Mouse (Mus musculus) MEL (cell line): ENCODE results near the gene Sgpl1. TPM values are rescaled to one million over a fixed set of nuclear protein-coding genes. Genes with fewer than 3 reads are reported as not detected.

Experiments used
- DNase-seq: peaks from one replicate; pipeline ENCODE4 v3.0.0; 2011; ENCODE audit warnings: low read depth, low spot score
- H3K27ac ChIP-seq: 2 replicates; pipeline ENCODE4 v1.5.1; 2012; ENCODE audit warnings: low read depth, mild to moderate bottlenecking, control low read depth, low read length, moderate library complexity; ENCODE audit not compliant: control insufficient read depth
- H3K27me3 ChIP-seq, 2 experiments: fragments of 150-350 bp in 1 of 2; sonication (generic) in 1 of 2; 2 replicates each; pipeline ENCODE4 v1.6.1; 2012; ENCODE audit warnings: low read length in 2 of 2, mild to moderate bottlenecking in 2 of 2, improper control_type of control experiment in 1 of 2, moderate library complexity in 1 of 2; ENCODE audit not compliant: insufficient read depth in 2 of 2, control insufficient read depth in 1 of 2
- H3K36me3 ChIP-seq, 2 experiments: 2 replicates each; pipeline ENCODE4 v1.6.1; 2012 to 2014; ENCODE audit warnings: low read length in 2 of 2, improper control_type of control experiment in 1 of 2, inconsistent platforms in 1 of 2, mild to moderate bottlenecking in 1 of 2; ENCODE audit not compliant: insufficient read depth in 2 of 2, control insufficient read depth in 1 of 2
- H3K4me1 ChIP-seq, 2 experiments: fragments of 150-350 bp in 1 of 2; sonication (generic) in 1 of 2; 2 replicates each; pipeline ENCODE4 v1.6.1; 2012; ENCODE audit warnings: low read length in 2 of 2, improper control_type of control experiment in 1 of 2, mild to moderate bottlenecking in 1 of 2; ENCODE audit not compliant: insufficient read depth in 2 of 2, control insufficient read depth in 1 of 2
- H3K4me3 ChIP-seq, 2 experiments: fragments of 150-350 bp in 1 of 2; sonication (generic) in 1 of 2; 2 replicates each; pipeline ENCODE4 v1.5.1; 2012; ENCODE audit warnings: low read depth in 2 of 2, low read length in 2 of 2, mild to moderate bottlenecking in 2 of 2, moderate library complexity in 2 of 2, control low read depth in 1 of 2, improper control_type of control experiment in 1 of 2; ENCODE audit not compliant: control insufficient read depth in 1 of 2, insufficient read depth in 1 of 2
- H3K79me2 ChIP-seq: 2 replicates; pipeline ENCODE4 v1.6.1; 2012; ENCODE audit warnings: mild to moderate bottlenecking, low read length, moderate library complexity; ENCODE audit not compliant: control insufficient read depth, poor library complexity, insufficient read depth
- H3K9ac ChIP-seq: 2 replicates; pipeline ENCODE4 v1.6.1; 2012; ENCODE audit warnings: low read depth, mild to moderate bottlenecking, control low read depth, low read length, moderate library complexity; ENCODE audit not compliant: control insufficient read depth, poor library complexity, severe bottlenecking
- H3K9me3 ChIP-seq: fragments of 150-350 bp; sonication (generic); replicated peaks from 2 replicates; pipeline ENCODE4 v1.6.1; 2012; ENCODE audit warnings: mild to moderate bottlenecking, low read length, improper control_type of control experiment, moderate library complexity; ENCODE audit not compliant: insufficient read depth
- CHD1 ChIP-seq: IDR thresholded peaks from 2 replicates; pipeline ENCODE4 v1.6.1; 2012; ENCODE audit warnings: low read depth, mild to moderate bottlenecking, inconsistent platforms, low read length, improper control_type of control experiment
- CHD2 ChIP-seq: IDR thresholded peaks from 2 replicates; pipeline ENCODE4 v1.6.1; 2011; ENCODE audit warnings: low read length, improper control_type of control experiment
- E2F4 ChIP-seq: IDR thresholded peaks from 2 replicates; pipeline ENCODE4 v1.6.1; 2011; ENCODE audit warnings: low read depth, low read length, improper control_type of control experiment, borderline replicate concordance
- ELF1 ChIP-seq: IDR thresholded peaks from 2 replicates; pipeline ENCODE4 v1.6.1; 2014; ENCODE audit warnings: low read depth, mild to moderate bottlenecking, inconsistent platforms, low read length, improper control_type of control experiment, moderate library complexity
- ETS1 ChIP-seq: IDR thresholded peaks from 2 replicates; pipeline ENCODE4 v1.6.1; 2012; ENCODE audit warnings: low read depth, mild to moderate bottlenecking, inconsistent platforms, low read length, improper control_type of control experiment, moderate library complexity
- GABPA ChIP-seq: IDR thresholded peaks from 2 replicates; pipeline ENCODE4 v1.6.1; 2012; ENCODE audit warnings: low read depth, mild to moderate bottlenecking, inconsistent platforms, low read length, improper control_type of control experiment, moderate library complexity
- GATA1 ChIP-seq: IDR thresholded peaks from 2 replicates; pipeline ENCODE4 v1.6.1; 2011; ENCODE audit warnings: low read depth, low read length, improper control_type of control experiment
- HCFC1 ChIP-seq: IDR thresholded peaks from 2 replicates; pipeline ENCODE4 v1.6.1; 2012; ENCODE audit warnings: low read depth, mild to moderate bottlenecking, inconsistent platforms, low read length, improper control_type of control experiment, moderate library complexity
- JUND ChIP-seq: IDR thresholded peaks from 2 replicates; pipeline ENCODE4 v1.6.1; 2011; ENCODE audit warnings: low read depth, mild to moderate bottlenecking, improper control_type of control experiment, low read length
- KAT2A ChIP-seq: conservative IDR thresholded peaks from 2 replicates; pipeline ENCODE4 v1.6.1; 2012; ENCODE audit warnings: low read depth, low read length, improper control_type of control experiment, inconsistent platforms
- MAX ChIP-seq: IDR thresholded peaks from 2 replicates; pipeline ENCODE4 v1.6.1; 2011; ENCODE audit warnings: low read length, improper control_type of control experiment
- MXI1 ChIP-seq: IDR thresholded peaks from 2 replicates; pipeline ENCODE4 v1.6.1; 2011; ENCODE audit warnings: mild to moderate bottlenecking, low read depth, low read length, improper control_type of control experiment
- MYC ChIP-seq: IDR thresholded peaks from 2 replicates; pipeline ENCODE4 v1.6.1; 2011; ENCODE audit warnings: low read depth, mild to moderate bottlenecking, low read length, improper control_type of control experiment, moderate library complexity
- NELFE ChIP-seq: IDR thresholded peaks from 2 replicates; pipeline ENCODE4 v1.6.1; 2011; ENCODE audit warnings: low read depth, low read length, improper control_type of control experiment
- NRF1 ChIP-seq: IDR thresholded peaks from 2 replicates; pipeline ENCODE4 v1.6.1; 2014; ENCODE audit warnings: low read depth, mild to moderate bottlenecking, inconsistent platforms, low read length, improper control_type of control experiment, moderate library complexity; ENCODE audit not compliant: poor library complexity, insufficient read depth, severe bottlenecking
- POLR2A ChIP-seq, 2 experiments: IDR thresholded peaks; 2 replicates each; pipeline ENCODE4 v1.6.1; 2011 to 2012; ENCODE audit warnings: low read length in 2 of 2, mild to moderate bottlenecking in 2 of 2, control low read depth in 1 of 2, improper control_type of control experiment in 1 of 2, low read depth in 1 of 2, moderate library complexity in 1 of 2; ENCODE audit not compliant: control insufficient read depth in 1 of 2, insufficient read depth in 1 of 2, poor library complexity in 1 of 2
- POLR2AphosphoS2 ChIP-seq: IDR thresholded peaks from 2 replicates; pipeline ENCODE4 v1.6.1; 2011; ENCODE audit warnings: low read length, improper control_type of control experiment
- RCOR1 ChIP-seq: IDR thresholded peaks from 2 replicates; pipeline ENCODE4 v1.6.1; 2012; ENCODE audit warnings: low read depth, mild to moderate bottlenecking, inconsistent platforms, low read length, improper control_type of control experiment
- SIN3A ChIP-seq: IDR thresholded peaks from 2 replicates; pipeline ENCODE4 v1.6.1; 2012; ENCODE audit warnings: low read length, improper control_type of control experiment, inconsistent platforms
- TAL1 ChIP-seq: IDR thresholded peaks from 2 replicates; pipeline ENCODE4 v1.6.1; 2012; ENCODE audit warnings: mild to moderate bottlenecking, inconsistent platforms, low read length, moderate library complexity, mixed read lengths
- TBP ChIP-seq: IDR thresholded peaks from 2 replicates; pipeline ENCODE4 v1.8.0; 2011; ENCODE audit warnings: low read depth, low read length, improper control_type of control experiment
- TCF12 ChIP-seq: IDR thresholded peaks from 2 replicates; pipeline ENCODE4 v1.6.1; 2014; ENCODE audit warnings: low read depth, mild to moderate bottlenecking, inconsistent platforms, low read length, improper control_type of control experiment, moderate library complexity
- UBTF ChIP-seq: IDR thresholded peaks from 2 replicates; pipeline ENCODE4 v1.6.1; 2012; ENCODE audit warnings: low read depth, mild to moderate bottlenecking, inconsistent platforms, low read length, improper control_type of control experiment, moderate library complexity, borderline replicate concordance; ENCODE audit not compliant: insufficient read depth
- ZC3H11A ChIP-seq: IDR thresholded peaks from 2 replicates; pipeline ENCODE4 v1.6.1; 2012; ENCODE audit warnings: low read depth, mild to moderate bottlenecking, inconsistent platforms, low read length, improper control_type of control experiment
- ZMIZ1 ChIP-seq: IDR thresholded peaks from 2 replicates; pipeline ENCODE4 v1.6.1; 2012; ENCODE audit warnings: low read depth, mild to moderate bottlenecking, inconsistent platforms, low read length, improper control_type of control experiment, moderate library complexity
- ZNF384 ChIP-seq: IDR thresholded peaks from 2 replicates; pipeline ENCODE4 v1.6.1; 2012; ENCODE audit warnings: low read depth, mild to moderate bottlenecking, inconsistent platforms, low read length, improper control_type of control experiment
- polyA plus RNA-seq, 2 experiments: library from polyadenylated mRNA; stranded (reverse) in 1 of 2; unstranded in 1 of 2; fragments of >175 nt in 1 of 2; fragments of >200 nt in 1 of 2; gene quantifications; 2 replicates each; pipeline versions ENCODE4 v1.2.1 to v1.2.4; 2012; ENCODE audit warnings: low replicate concordance in 2 of 2, low read depth in 1 of 2; ENCODE audit not compliant: insufficient read length in 2 of 2, insufficient read depth in 1 of 2, missing spikeins in 1 of 2
- total RNA-seq: library from RNA; depleted of rRNA; stranded (reverse); fragments of 300-350 nt; gene quantifications from 2 replicates; pipeline ENCODE4 v1.2.3, GENCODE M21; 2012

Gene Sgpl1
- total and polyA plus RNA-seq, 3 experiments, result 8.7 to 11.7 TPM; not detected in 1

DNA sequence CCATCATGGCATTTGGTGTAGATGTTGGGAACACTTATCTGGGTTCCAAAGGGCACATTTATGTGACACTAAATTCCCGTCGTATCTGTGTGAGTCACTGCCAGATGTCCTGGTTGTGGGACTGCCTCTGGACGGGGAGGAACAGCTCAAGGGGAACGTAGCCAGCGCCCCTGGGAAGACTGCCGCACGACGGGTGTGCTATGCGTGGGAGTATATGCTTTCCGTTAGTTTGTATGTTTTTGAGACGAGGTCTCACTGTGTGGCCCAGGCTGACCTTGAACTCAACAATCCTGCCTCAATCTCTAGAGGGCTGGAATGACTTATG, 66.6 kb downstream of the Sgpl1 start:
- Histone ChIP-seq H3K79me2 (no peaks in the 10 kb centered on the region), H3K27me3 (no peaks in the 10 kb centered on the region), H3K4me3 (peak overlapping the region; percentile 66 to 67), H3K4me1 (peaks cover 0 to 6% of the 10 kb centered on the region in 2 experiments; a peak in 2 of 4 replicates), H3K27ac (peak overlapping the region; percentile 41), H3K9ac (peak overlapping the region; percentile 61), H3K36me3 (peaks cover 0 to 3% of the 10 kb centered on the region in 2 experiments; a peak in 2 of 4 replicates), H3K9me3 (no peaks in the 10 kb centered on the region)
- TF ChIP-seq MYC (no peak), NRF1 (no peak), POLR2AphosphoS2 (no peak), ZC3H11A (no peak), E2F4 (no peak), ZNF384 (no peak), TCF12 (no peak), MXI1 (no peak)
- peak; percentile 73 for DNase-seq

DNA sequence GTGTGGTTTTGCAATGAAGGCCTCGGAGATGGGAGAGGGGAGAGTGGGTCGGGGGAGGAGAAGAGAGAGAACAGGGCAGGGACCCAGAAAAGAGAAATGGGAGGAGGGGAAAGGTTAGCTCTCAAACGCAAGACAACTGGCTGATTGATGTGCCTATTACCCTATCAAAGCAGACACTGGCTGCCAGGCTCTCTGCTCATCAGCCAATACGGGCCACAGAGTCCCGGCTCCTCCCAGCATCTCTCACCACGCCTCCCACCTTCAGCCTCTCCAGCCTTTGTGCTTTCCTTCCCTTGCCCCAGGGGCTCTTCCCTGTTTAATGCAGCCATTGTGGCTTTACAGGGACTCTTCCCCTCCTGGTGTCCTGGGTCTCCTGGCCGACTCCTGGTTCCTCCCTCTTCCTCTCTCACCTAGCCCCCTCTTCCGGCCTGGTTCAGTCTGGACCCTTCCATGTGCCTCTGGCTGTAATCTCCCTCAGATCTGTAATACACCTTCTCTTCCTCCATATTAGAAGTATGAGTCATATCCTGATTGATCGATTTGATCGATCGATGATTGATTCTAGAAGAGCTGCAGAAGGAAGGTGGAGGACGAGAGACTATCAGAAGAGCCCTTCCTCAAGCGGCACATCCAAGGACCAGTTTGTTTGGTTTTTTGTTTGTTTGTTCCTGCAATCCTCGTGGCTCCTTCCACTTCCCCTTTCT, 67.1 kb downstream of the Sgpl1 start:
- peak; percentile 98 for DNase-seq
- TF ChIP-seq HCFC1 (0 out of 2 replicates have a peak, but pooled peaks have one; percentile 49), ZNF384 (0 out of 2 replicates have a peak, but pooled peaks have one; percentile 1), JUND (peak; percentile 74; the same call in 1 of the 2 replicates), TAL1 (no peak), POLR2AphosphoS2 (peak; percentile 68; the same call in 1 of the 2 replicates), E2F4 (no peak), ELF1 (0 out of 2 replicates have a peak, but pooled peaks have one; percentile 39), TCF12 (peak; percentile 45), NELFE (peak; percentile 82), KAT2A (no peak), UBTF (no peak), POLR2A (IDR thresholded peaks at IDR 0.05; ENCODE audit: control insufficient read depth in 1 of 2, insufficient read depth in 1 of 2, low read depth in 1 of 2, low read length in 2 of 2, poor library complexity in 1 of 2) (peak; percentile 42 to 81; a peak in 3 of 4 replicates), MXI1 (peak; percentile 26), ETS1 (peak; percentile 17; the same call in 1 of the 2 replicates), ZMIZ1 (peak; percentile 78), GABPA (no peak), MAX (peak; percentile 71), CHD1 (no peak), SIN3A (peak; percentile 74), NRF1 (no peak), CHD2 (peak; percentile 83), MYC (peak; percentile 40; the same call in 1 of the 2 replicates), GATA1 (no peak), TBP (peak; percentile 78), RCOR1 (no peak)
- H3K27me3 ChIP-seq, result no peaks in the 10 kb centered on the region

More for the DNA sequence above, 67.1 kb downstream of the Sgpl1 start:
- H3K9me3 ChIP-seq, result no peaks in the 10 kb centered on the region
- peak overlapping the region; percentile 66 to 77 for H3K4me3 ChIP-seq
- H3K27ac ChIP-seq, result peak overlapping the region; percentile 64
- peaks cover 0 to 6% of the 10 kb centered on the region in 2 experiments; a peak in 2 of 4 replicates for H3K4me1 ChIP-seq
- peak overlapping the region; percentile 78 for H3K9ac ChIP-seq
- no peaks in the 10 kb centered on the region for H3K79me2 ChIP-seq
- H3K36me3 ChIP-seq, result peaks cover 0 to 3% of the 10 kb centered on the region in 2 experiments; a peak in 2 of 4 replicates
